Mouse (Mus musculus) adrenal gland, postnatal 14 days (tissue): Measurements from ENCODE around the gene Phox2a. TPM values are rescaled to one million over a fixed set of nuclear protein-coding genes. Genes with fewer than 3 reads are reported as not detected.

ENCODE experiments used
- DNase-seq: peaks from one replicate; pipeline ENCODE4 v3.0.0; 2021; ENCODE audit warnings: mixed read lengths
- total RNA-seq: library from RNA; stranded (reverse); gene quantifications from 2 replicates; pipeline ENCODE4 v1.2.3, GENCODE M21; 2021

Phox2a gene
- total RNA-seq, 1 experiment from 2014 or later, result 25.7 TPM

DNA sequence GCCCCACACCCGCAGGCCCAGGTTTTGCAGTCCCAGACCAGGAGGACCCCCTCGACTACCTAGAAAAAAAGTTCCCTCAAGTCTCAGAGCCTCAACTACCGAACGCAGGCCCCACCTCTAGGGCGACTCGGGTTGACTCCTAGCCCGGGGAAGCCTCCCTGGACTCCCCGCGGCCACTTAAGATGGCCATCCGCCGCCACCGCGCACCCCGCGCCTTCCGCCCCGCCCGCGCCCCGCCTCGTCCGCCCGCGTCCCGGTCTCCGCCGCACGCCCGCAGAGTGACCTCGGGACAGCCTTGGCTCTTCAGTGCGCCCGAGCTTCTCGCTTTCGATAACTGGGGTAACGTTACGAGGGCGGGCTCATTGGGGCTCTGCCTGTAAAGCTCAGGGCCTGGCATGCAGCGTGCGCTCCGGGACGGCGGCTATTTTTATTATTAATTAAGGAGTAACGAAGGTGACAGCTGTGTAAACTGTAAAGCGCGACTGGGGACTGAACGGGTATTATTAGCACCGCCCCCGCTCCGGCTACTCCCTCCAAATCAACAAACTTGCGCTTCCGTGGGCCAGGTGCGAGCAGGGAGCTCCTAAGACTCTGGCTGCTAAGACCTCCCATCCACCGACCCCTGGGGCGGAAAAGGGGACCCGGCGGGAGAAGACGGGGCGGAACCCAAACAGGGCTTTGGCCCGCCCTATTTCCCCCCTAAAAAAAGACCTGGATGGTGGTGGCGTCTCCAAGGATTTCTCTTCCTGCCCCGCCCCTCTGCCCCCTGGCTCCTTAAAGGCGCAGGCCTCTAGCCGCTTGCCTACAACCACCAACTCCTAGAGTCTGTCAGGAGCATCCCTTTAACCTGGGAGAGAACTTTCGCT is 19.7 kb downstream of the Phox2a start, which contains the start of gene Inppl1:
Inppl1 (minus strand) TSS at position 624 of the 866 bp plus-strand sequence.
- DNase-seq, result peak; percentile 94

DNA sequence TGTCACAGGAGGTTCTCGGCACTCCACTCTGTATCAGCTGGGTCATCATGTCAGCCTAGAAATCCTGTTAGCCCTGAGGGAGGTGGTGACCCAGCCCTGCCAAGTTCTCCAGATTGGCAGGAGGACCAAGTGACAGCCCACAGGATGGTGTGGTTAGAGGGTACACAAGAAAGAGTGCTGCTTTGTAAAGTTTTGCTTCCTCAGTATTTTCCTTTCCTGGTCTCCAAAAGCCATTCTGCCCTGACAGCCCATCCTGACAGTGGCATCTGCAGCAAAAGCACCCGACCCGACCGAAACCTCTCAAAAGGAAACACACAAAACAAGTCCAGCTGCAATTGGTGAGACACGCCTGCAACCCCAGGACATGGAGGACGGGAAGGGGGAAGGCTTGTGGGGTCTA is 26.1 kb downstream of the Phox2a start:
- no peak for DNase-seq

DNA sequence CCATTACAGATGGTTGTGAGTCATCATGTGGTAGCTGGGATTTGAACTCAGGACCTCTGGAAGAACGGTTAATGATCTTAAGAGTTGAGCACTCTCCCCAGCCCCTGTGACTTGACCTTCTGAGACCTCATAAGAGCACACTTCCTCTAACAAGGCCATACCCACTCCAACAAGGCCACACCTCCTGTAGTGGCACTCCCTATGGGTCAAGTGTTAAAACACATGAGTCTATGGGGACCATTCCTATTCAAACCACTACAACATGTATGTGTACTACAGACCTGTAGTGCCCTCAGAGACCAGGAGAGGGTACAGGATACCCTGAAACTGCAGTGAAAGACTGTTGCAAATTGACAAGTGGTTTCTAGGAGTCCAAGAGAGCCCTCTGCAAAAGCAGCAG is 29.8 kb downstream of the Phox2a start:
- DNase-seq, result no peak

DNA sequence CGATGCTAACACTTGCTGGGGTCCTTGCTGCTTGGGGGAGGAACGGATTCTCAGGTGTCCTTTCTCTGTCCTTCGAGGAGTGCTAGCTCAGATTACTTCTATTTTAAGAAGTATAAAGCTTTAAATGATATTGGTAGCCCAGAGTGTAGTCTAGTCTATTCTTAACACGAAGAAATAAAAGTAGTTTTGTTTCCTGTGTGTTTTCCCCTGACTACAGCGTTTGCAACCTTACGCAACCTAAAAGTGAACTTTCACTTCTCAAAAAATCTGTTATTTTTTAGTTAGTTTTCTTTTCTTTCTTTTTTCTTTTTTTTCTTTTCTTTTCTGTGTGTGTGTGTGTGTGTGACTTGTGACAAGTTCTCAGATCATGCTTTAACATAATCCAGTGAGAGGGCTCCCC is 33.6 kb downstream of the Phox2a start:
- DNase-seq, result no peak

DNA sequence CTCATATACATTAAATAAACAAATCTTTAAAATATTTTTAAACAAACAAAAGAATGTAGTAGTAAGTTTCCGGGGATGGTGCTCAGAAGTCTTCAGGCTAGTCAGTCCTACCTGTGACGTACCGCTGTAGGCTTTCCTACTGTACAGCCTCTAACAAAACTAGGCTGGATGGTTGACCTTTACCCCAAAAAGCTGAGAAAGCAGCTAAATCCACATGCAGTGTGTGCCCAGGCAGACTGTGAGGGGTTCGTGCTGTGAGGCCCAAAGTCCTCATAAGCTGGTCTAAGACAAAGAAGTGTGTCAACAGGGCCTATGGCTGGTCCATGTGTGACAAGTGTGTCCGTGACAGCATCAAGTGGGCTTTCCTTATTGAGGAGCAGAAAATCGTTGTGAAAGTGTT is 34.7 kb downstream of the Phox2a start:
- no peak for DNase-seq

DNA sequence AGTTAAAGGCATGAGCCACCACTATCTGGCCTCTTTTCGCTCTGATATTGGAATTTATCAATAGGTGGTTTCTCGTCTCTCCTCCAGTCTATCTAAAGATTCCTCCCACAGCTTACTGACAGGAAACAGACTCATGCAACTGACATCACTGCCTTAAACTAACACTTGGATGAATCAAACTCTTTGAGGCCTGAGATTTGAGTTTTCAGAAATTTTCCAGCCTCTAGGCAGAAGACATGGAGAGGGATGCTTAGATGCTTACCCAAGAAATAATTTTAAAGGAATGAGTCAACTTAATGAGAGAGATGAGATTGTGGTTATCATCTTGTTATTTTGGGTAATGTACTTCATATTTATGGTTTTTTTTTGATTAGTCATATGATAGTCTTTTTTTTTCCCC is 35.7 kb downstream of the Phox2a start:
- no peak for DNase-seq

DNA sequence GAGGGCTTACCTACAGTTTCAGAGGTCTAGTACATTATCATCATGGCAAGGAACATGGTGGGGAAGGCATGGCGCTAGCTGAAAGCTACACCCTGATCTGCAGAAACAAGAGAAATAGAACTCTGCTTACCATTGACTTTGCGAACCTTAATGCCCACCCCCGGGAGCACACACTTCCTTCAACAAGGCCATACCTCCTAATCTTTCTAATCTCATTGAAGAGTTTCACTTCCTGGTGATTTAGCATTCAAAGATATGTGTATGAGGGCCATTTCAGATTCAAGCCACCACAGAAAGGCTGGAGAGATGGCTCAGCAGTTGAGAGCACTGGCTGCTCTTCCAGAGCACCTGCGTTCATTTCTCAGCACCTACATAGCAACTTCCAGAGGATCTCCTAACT is 39.0 kb downstream of the Phox2a start, which contains the start of gene Folr2:
Folr2 (minus strand) TSS at position 101 of the 400 bp plus-strand sequence.
- DNase-seq, result no peak

DNA sequence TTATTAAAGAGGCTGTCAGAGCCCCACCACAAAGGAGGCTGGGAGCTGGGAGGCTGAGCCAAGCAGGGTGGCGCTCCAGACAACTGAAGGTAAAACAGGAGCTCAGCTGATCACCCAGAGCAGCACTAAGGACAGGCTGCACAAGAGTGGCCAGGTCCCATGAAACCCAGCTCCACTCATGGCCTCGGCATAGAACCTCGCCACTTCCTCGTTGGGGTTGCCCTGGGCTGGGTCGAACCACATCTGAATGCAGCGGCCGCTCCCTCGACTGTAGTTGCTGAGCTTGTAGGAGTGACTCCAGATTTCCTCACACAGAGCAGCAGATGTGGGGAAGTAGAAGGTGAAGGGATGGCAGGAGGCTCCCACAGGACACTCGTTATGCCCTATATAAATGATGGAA is 40.2 kb downstream of the Phox2a start:
- no peak for DNase-seq

DNA sequence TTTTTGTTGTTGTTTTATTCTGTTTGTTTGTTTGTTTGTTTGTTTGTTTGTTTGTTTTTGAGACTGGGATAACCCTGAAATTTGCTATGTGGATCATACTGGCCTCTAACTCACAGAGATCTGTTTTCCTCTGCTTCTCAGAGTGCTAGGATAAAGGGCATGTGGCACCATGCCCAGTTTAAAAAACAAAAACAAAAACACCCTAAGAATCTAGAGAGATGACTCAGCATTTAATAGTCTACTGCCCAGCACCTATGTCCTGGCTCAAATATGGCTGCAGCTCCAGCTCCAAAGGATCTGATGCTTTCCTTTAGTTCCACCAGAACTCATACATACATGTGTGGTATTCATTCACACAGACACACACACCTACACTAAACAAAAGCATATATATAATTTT is 42.9 kb downstream of the Phox2a start:
- peak; percentile 33 for DNase-seq

DNA sequence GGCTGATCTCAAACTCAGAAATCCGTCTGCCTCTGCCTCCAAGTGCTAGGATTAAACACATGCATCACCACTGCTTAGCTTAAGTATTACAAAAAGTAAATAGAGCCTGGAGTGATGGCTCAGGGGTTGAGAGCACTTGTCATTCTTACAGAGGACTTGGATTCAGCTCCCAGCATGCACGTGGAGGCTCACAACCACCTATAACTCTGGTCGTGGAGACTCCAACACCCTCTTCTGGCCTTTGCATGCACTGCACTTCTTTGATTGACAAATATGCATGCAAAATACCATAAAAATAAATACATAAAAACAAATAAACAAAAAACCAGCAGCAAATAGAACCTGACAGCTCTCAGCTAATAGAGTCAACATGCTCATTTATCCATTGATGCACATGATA is 44.2 kb downstream of the Phox2a start:
- no peak for DNase-seq

DNA sequence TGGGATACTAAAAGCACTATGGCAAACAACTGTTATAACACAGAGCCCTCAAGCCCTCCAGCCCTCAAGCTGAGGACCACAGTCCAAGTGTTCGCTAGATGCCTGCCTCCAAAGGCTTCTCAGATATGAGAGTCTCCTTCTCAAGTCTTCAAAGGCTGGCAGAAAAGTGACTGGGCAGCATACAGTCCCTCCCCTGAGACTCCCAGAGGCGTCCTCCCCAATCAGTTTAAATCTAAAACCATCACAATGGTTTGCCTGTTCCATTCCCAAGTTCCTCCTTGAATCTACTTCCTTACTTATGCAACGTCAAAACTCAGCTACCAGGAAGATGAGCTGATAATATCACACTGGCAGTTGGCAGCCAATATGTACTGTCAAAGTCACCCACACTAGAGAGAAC is 45.3 kb downstream of the Phox2a start, which contains the start of gene Anapc15:
Anapc15 (plus strand) TSS at position 301 of the 400 bp plus-strand sequence.
- DNase-seq, result no peak

DNA sequence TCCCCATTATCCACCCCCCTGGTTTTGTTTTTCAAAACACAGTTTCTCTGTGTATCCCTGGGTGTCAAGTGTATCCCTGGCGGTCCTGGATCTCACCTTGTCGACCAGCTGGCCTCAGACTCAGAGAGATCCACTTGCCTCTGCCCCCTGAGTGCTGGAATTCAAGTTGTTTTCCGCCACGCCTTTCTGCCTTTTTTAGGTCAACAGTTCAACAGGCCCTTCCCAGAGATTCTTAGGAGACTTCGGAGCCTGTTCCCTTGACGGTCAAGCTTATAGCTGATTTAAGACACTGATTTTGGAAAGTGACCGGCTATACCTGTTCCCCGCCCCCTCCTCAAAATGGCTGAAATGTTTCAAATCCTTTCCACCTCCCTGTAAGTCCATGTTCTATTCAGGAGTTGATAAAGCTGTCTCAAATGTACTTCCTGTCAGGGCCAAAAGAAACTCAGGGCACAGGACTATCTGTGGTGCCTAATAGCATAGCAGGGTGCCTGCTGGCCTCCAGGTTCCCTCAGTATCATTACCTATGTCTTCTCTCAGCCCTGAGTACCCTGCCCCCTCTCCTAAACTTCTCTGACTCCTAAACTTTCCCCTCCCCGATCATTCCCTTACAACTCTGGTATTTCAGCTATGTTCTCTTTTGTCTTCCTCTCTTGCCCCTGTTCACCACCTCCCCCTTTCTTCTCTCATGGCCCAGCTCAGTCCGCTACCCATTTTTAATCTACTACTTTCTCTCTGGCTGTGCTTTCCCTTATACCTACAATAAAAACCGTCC is 48.6 kb downstream of the Phox2a start:
- no peak for DNase-seq

DNA sequence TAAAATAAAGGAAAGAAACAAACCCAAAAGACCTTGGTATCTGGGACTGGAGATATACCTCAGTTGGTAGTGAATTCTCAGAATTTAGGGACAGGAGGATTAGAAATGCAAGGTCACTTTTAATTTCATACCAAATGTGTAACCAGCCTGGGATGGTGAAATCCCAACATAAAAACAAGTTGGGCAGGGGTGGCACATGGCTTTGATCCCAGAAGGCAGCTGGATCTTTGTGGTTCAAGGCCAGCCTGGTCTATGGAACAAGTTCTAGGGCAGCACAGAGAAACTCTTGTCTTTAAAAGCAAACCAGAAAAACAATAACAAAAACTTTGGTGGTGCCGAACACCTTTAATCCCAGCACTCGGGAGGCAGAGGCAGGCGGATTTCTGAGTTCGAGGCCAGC is 49.4 kb downstream of the Phox2a start:
- DNase-seq, result no peak

DNA sequence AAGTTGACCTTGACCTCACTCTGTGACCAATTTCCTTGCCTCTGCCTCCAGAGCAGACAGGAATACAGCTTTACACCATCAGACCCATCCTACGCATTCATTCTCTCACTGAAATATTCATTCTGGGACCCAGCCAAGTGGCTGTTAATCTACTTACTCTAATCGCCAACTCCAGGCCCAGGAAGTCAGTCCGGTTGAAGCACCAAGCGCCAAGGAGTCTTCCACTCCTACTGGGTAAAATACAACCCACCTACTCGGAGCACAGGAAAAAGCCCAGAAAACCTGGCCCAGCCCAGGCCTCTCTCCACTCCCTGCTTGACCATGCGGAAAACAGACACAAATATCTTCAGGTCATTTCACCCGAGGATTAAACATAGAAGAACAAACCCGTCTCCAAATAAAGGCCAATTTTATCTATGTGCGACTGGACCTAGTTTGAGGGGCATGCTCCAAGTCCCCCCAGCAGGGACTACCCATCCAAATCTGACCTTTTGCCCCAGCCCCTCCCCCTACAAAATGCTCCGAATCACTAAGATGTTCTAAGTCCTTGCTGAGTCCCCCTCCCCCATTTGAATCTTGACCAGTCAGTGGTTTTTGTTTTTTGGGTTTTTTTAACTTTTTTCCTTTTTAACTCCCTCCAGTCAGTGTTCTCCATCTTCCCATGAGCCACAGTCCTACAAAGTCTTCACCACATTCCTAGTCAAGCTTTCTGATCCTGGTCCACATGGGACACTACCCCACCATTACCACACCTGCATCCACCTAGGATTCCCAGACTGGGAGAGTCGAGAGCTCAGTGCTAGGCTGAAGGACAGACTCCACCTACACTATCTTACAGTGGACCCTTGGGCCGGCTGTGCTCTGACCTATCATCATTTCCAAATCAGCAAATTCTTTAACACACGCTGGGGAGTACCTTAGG is 50.4 kb downstream of the Phox2a start:
- no peak for DNase-seq

DNA sequence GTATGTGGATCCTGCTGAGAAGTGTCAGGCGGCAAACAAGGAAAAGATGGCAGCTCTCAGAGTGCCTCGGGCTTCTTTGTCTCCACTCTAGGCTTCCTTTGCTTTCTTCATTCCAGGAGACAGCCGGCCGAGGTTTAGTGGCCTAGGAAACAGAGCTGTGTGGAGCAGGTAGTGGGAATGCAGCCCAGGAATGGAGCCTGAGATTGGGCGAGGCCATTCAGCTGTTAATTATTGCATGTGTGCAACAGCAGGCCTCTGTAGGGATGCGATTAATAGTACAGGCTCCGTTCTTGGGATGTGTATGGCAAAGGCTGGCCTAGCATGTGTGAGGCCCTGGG is 51.0 kb downstream of the Phox2a start:
- DNase-seq, result no peak

DNA sequence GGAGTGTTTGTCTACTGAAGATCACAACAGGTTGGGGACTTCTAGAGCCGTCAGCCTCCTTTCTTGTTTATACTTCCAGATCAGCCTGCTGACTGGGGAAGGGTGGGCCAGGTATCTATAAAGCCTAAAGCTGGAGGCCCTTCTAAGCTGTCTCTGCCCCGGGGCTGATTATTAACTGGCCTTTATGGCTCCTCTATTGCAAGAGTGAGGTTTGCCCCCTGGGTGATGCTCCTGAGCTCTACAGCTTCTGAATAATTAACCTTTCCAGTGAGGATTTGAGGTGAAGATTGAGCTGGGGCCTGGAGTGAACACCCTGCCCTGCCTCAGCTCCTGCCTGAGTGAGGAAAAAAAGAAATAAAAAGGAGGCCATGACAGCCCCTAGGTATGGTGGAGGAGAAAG is 52.5 kb downstream of the Phox2a start, which contains the start of gene Folr1:
Folr1 (minus strand) TSS at position 160 of the 400 bp plus-strand sequence.
- DNase-seq, result no peak

DNA sequence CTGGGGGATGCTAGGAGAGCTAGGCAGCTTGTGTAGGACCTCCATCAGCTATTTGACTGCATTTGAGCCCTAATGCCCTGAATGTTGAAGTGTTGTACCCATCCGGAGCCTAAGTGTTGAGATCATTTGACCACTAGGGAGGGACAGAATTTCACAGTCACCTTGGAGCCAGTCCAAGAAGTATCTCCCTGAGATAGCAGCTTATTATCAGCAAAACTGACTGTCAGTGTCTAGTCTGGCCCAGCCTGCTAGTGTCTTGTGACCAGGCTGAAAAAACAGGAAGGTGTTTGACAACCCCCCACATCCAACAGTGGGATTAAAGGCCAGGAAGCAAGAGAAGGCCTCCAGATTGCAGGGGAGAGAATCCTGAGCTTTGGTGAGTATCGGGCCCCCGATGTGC is 53.2 kb downstream of the Phox2a start:
- peak; percentile 36 for DNase-seq

Other genes with a start within 250 kb of the Phox2a start
- 0.11 and 1.2 TPM in 2 replicates for gene Art2b, start 232.7 kb upstream of the Phox2a start, total RNA-seq
- gene Clpb, start 154.7 kb upstream of the Phox2a start, total RNA-seq, result 97.0 and 101 TPM in 2 replicates
- 87.3 and 87.4 TPM in 2 replicates for gene Inppl1, start 19.9 kb downstream of the Phox2a start, total RNA-seq
- 2.9 and 3.9 TPM in 2 replicates for gene Folr2, start 38.9 kb downstream of the Phox2a start, total RNA-seq
- gene Anapc15, start 45.4 kb downstream of the Phox2a start, total RNA-seq, result 24.0 and 27.0 TPM in 2 replicates
- gene Folr1, start 52.5 kb downstream of the Phox2a start, total RNA-seq, result 2.6 and 3.0 TPM in 2 replicates
- 116 and 118 TPM in 2 replicates for gene Lamtor1, start 87.6 kb downstream of the Phox2a start, total RNA-seq
- not detected in 2 replicates for gene Tomt, start 88.0 kb downstream of the Phox2a start, total RNA-seq
- 6.0 and 7.3 TPM in 2 replicates for gene Lrrc51, start 115.6 kb downstream of the Phox2a start, total RNA-seq
- gene Numa1, start 115.8 kb downstream of the Phox2a start, total RNA-seq, result 154 and 164 TPM in 2 replicates
- gene Il18bp, start 200.4 kb downstream of the Phox2a start, total RNA-seq, result 5.6 and 5.8 TPM in 2 replicates
- 30.4 and 32.0 TPM in 2 replicates for gene Rnf121, start 247.2 kb downstream of the Phox2a start, total RNA-seq
- gene Xndc1, start 247.2 kb downstream of the Phox2a start, total RNA-seq, result 12.1 and 17.2 TPM in 2 replicates
- gene Xntrpc, start 247.4 kb downstream of the Phox2a start, total RNA-seq, result 1.2 and 1.5 TPM in 2 replicates